Mouse (Mus musculus) heart, embryonic 16.5 days (tissue): Measurements from ENCODE around the gene Tra2b. TPM values are rescaled to one million over a fixed set of nuclear protein-coding genes. Genes with fewer than 3 reads are reported as not detected.
A peak's percentile ranks its signal among the peaks of the same experiment; 100 is the strongest.
"Not testable (repeated sequence)": the region's sequence is repeated elsewhere in the genome, so short reads cannot be mapped to it uniquely, and the experiment has no call there.

ENCODE experiments used
- ATAC-seq: fragments of 200-750 bp; cut with Nextera tagmentation; replicated peaks from 2 replicates; pipeline ENCODE4 v1.8.0; 2017; ENCODE audit warnings: moderate number of reproducible peaks; ENCODE audit not compliant: insufficient read depth, low FRiP score; ENCODE audit errors: extremely low read depth
- H3K27ac ChIP-seq: fragments of 300-500 bp; sonication (generic); 2 replicates; pipeline ENCODE4 v1.5.1; 2014; ENCODE audit warnings: mild to moderate bottlenecking, low read length, control low read depth, moderate library complexity
- H3K27me3 ChIP-seq: fragments of 300-500 bp; sonication (generic); 2 replicates; pipeline ENCODE4 v1.6.1; 2014; ENCODE audit warnings: low read length, mixed read lengths; ENCODE audit not compliant: control insufficient read depth, insufficient read depth
- H3K36me3 ChIP-seq: fragments of 300-500 bp; sonication (generic); 2 replicates; pipeline ENCODE4 v1.6.1; 2014; ENCODE audit not compliant: control insufficient read depth, insufficient read depth
- H3K4me1 ChIP-seq: fragments of 300-500 bp; sonication (generic); 2 replicates; pipeline ENCODE4 v1.6.1; 2014; ENCODE audit warnings: low read length, mixed read lengths; ENCODE audit not compliant: control insufficient read depth, insufficient read depth
- H3K4me2 ChIP-seq: fragments of 300-500 bp; sonication (generic); 2 replicates; pipeline ENCODE4 v1.6.1; 2014; ENCODE audit warnings: low read depth, mild to moderate bottlenecking, control low read depth, low read length
- H3K4me3 ChIP-seq: fragments of 300-500 bp; sonication (generic); 2 replicates; pipeline ENCODE4 v1.5.1; 2014; ENCODE audit warnings: mild to moderate bottlenecking, control low read depth, low read length
- H3K9ac ChIP-seq: fragments of 300-500 bp; sonication (generic); 2 replicates; pipeline ENCODE4 v1.6.1; 2014; ENCODE audit warnings: low read length, control low read depth
- H3K9me3 ChIP-seq: fragments of 300-500 bp; sonication (generic); replicated peaks from 2 replicates; pipeline ENCODE4 v1.6.1; 2016; ENCODE audit warnings: low read length; ENCODE audit not compliant: control insufficient read depth
- WGBS: fragments of 180-500 bp; shearing (Covaris S2); extraction: QIAGEN DNeasy Blood & Tissue Kit; methylation state at CpG from one replicate; pipeline ENCODE4 v1.1.7; 2014; 5-methylcytosine and 5-hydroxymethylcytosine counted together
- polyA plus RNA-seq: library from polyadenylated mRNA; unstranded; fragments of >200 nt; fragmentation: Nextera tagmentation; extraction: Ambion mirVana; gene quantifications from 2 replicates; pipeline ENCODE4 v1.2.1, GENCODE M21; 2015

Tra2b gene
- polyA plus RNA-seq, 1 experiment from 2014 or later, result 229 TPM

GRCm38 (mm10) chr16:22260423-22261143 lies 5.2 kb downstream of the Tra2b start:
- H3K9ac ChIP-seq, result no peak overlapping the region
- H3K27me3 ChIP-seq, result no peaks in the 10 kb centered on the region
- H3K4me2 ChIP-seq, result peak overlapping the region; percentile 22; the same call in 1 of the 2 replicates
- no peak overlapping the region for H3K27ac ChIP-seq
- peaks cover 29% of the 10 kb centered on the region for H3K4me1 ChIP-seq
- ATAC-seq, result no peak
- no peak overlapping the region for H3K4me3 ChIP-seq
- H3K9me3 ChIP-seq, result no peaks in the 10 kb centered on the region
- H3K36me3 ChIP-seq, result no peaks in the 10 kb centered on the region
- 37% methylated on average over 3 of the region's 3 CpGs for WGBS

DNA sequence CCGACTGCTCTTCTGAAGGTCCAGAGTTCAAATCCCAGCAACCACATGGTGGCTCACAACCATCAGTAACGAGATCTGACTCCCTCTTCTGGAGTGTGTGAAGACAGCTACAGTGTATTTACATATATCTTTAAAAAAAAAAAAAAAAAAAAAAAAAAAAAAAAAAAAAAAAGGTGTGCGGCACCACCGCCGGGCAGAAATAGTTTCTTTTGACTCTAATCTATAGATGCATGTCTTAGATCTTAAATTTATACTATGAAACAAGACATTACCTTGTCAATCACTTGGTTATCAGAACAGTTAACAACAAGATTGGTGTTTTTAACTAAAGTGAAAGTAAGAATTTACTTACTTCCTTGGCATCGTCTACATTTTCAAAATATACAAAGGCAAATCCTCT lies 13.6 kb downstream of the Tra2b start:
- not testable (repeated sequence) for ATAC-seq, H3K9ac ChIP-seq, H3K9me3 ChIP-seq

DNA sequence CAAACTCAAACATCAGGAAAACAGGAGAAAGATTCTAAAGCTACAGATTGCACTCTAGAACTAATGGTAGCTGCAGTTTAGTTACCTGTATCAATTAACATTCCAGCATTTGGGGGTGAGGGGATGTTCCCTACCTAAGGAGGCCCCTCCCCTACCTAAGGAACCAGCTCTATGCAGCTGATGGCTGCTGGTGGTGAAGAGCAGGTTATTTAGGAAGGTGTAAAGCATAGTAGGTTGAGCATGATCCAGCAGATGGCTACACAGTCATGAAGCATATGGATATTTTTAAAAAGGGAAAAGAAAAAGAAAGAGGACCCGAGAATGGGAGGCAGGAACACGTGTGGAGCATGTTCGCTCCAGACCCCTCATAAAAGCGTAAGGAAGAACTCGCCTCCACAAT lies 15.5 kb downstream of the Tra2b start:
- Histone ChIP-seq H3K27ac (no peak overlapping the region), H3K36me3 (peaks cover 46% of the 10 kb centered on the region), H3K4me1 (peaks cover 7% of the 10 kb centered on the region; the same call in 1 of the 2 replicates), H3K27me3 (no peaks in the 10 kb centered on the region), H3K9ac (no peak overlapping the region), H3K9me3 (no peaks in the 10 kb centered on the region), H3K4me2 (no peak overlapping the region), H3K4me3 (no peak overlapping the region)
- 90% methylated on average over 5 of the region's 5 CpGs for WGBS
- ATAC-seq, result no peak

More for the DNA sequence above, 13.6 kb downstream of the Tra2b start:
- not testable (repeated sequence) for H3K4me2 ChIP-seq, H3K27me3 ChIP-seq, H3K4me3 ChIP-seq, H3K27ac ChIP-seq
- H3K36me3 ChIP-seq, result peaks cover 41% of the 10 kb centered on the region
- WGBS, result 82% methylated on average over 6 of the region's 6 CpGs
- H3K4me1 ChIP-seq, result peaks cover 15% of the 10 kb centered on the region

DNA sequence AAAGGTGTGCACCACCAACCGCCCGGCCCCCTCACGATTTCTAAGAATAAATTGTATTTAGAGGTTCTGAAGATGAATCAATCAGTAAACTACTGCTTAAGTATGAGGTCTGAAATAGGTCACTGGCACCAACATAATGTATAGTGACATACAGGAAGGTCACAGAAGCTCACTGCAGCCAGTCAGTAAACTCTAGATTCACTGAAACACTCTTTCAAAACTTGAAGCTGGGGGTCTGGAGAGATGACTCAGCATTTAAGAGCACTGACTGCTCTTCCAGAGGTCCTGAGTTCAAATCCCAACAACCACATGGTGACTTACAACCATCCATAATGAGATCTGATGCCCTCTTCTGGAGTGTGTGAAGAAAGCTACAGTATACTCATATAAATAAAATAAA lies 16.1 kb downstream of the Tra2b start:
- WGBS, result 93% methylated on average over 3 of the region's 3 CpGs
- peaks cover 51% of the 10 kb centered on the region for H3K36me3 ChIP-seq
- H3K4me2 ChIP-seq, result no peak overlapping the region

GRCm38 (mm10) chr16:22242239-22242866 lies 23.5 kb downstream of the Tra2b start:
- Histone ChIP-seq H3K4me3 (no peak overlapping the region), H3K27me3 (no peaks in the 10 kb centered on the region), H3K27ac (no peak overlapping the region), H3K4me1 (no peaks in the 10 kb centered on the region), H3K9me3 (no peaks in the 10 kb centered on the region), H3K9ac (no peak overlapping the region), H3K36me3 (peaks cover 49% of the 10 kb centered on the region), H3K4me2 (no peak overlapping the region)
- ATAC-seq, result no peak
- 92% methylated on average over 2 of the region's 2 CpGs for WGBS

More for the DNA sequence above, 16.1 kb downstream of the Tra2b start:
- Histone ChIP-seq H3K9me3 (no peaks in the 10 kb centered on the region), H3K4me1 (peaks cover 2% of the 10 kb centered on the region; the same call in 1 of the 2 replicates), H3K4me3 (no peak overlapping the region), H3K27ac (no peak overlapping the region), H3K27me3 (no peaks in the 10 kb centered on the region), H3K9ac (no peak overlapping the region)
- no peak for ATAC-seq

DNA sequence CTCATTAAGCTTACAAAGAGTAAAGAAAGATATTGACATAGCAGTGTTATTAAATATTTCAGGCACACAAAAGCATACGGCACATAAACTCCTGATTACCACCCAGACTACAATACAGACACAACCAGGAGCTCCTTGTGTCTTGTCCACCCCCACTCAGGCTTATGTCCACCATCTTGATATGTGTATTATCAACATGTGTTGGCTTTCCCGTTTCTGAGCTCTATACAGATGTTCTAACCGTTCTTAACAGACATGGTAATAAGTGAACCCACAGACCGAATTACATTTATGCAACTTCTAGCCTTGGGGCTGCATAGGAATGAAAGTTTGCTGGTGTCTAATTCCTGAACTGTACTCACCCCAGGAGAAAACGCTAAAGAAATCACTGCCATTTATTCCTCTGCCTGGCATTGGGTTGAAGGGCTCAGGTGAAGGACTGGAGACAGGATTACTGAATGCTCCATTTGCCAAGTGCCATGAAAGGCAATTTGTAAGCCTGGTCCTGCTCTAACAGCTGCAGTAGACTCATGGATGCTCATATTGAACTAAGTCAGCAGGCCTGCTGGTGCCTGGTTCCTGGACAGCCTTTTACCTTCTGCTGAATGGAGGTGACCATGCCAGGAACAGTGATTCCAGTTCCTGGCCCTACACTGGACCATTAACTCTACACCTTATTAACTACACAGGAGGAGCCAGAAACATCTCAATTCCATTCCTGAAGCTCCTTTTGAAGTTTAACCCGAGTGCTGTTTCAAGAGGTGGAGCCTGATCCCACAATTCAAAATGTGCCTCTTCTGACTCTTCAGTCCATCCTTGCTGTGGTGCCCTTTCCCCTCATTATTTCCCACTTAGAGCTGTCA lies 24.2 kb downstream of the Tra2b start:
- Histone ChIP-seq H3K9ac (no peak overlapping the region), H3K27ac (no peak overlapping the region), H3K4me3 (no peak overlapping the region), H3K9me3 (no peaks in the 10 kb centered on the region), H3K4me2 (no peak overlapping the region), H3K4me1 (no peaks in the 10 kb centered on the region), H3K27me3 (no peaks in the 10 kb centered on the region), H3K36me3 (peaks cover 46% of the 10 kb centered on the region)
- ATAC-seq, result no peak
- 79% methylated on average over 6 of the region's 6 CpGs for WGBS

DNA sequence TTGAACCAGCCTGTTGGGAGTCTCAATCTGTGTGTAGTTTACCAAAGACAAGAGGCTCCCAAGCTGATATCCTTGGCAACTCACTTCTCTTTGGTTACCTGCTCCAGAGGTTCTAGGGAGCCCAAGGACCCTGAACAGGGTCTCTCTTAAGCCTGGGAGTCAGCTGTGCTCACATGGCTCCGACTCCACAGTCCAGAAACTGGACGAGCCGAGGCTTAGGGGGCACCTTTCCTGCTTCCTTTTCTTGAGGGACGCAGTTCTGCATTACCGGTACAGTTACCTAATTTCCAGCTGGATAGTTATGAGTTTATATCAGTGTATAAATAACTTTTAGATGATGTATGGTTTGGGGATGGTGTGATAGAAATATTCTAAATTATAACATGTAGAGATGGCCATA lies 24.9 kb downstream of the Tra2b start:
- Histone ChIP-seq H3K9me3 (no peaks in the 10 kb centered on the region), H3K4me2 (no peak overlapping the region), H3K27me3 (no peaks in the 10 kb centered on the region), H3K36me3 (peaks cover 46% of the 10 kb centered on the region), H3K4me3 (no peak overlapping the region), H3K4me1 (no peaks in the 10 kb centered on the region), H3K9ac (no peak overlapping the region), H3K27ac (no peak overlapping the region)
- WGBS, result 90% methylated on average over 5 of the region's 5 CpGs
- 0 out of 2 replicates have a peak, but pooled peaks have one; percentile 32 for ATAC-seq

GRCm38 (mm10) chr16:22239978-22240377 lies 25.8 kb downstream of the Tra2b start:
- Histone ChIP-seq H3K9ac (no peak overlapping the region), H3K27me3 (no peaks in the 10 kb centered on the region), H3K4me1 (no peaks in the 10 kb centered on the region), H3K9me3 (no peaks in the 10 kb centered on the region), H3K27ac (no peak overlapping the region), H3K36me3 (peaks cover 41% of the 10 kb centered on the region), H3K4me2 (no peak overlapping the region), H3K4me3 (no peak overlapping the region)
- ATAC-seq, result no peak
- WGBS, result 88% methylated on average over 2 of the region's 2 CpGs
